Mouse (Mus musculus) heart, adult 2 months (tissue): ENCODE results near the gene Cpsf4l. TPM values are rescaled to one million over a fixed set of nuclear protein-coding genes. Genes with fewer than 3 reads are reported as not detected.

Source experiments
- DNase-seq, 2 experiments: peaks; one replicate each; pipeline ENCODE4 v3.0.0; 2021
- H3K27ac ChIP-seq: fragments of 200-600 bp; 2 replicates; pipeline ENCODE4 v1.8.1; 2022
- H3K27me3 ChIP-seq: fragments of 200-500 bp; 2 replicates; pipeline ENCODE4 v1.6.1; 2012; ENCODE audit warnings: mild to moderate bottlenecking, low read length, inconsistent platforms, mixed read lengths; ENCODE audit not compliant: control insufficient read depth, insufficient read depth
- H3K36me3 ChIP-seq: fragments of 200-500 bp; 2 replicates; pipeline ENCODE4 v1.6.1; 2012; ENCODE audit warnings: low read length, inconsistent platforms; ENCODE audit not compliant: control insufficient read depth, insufficient read depth
- H3K4me1 ChIP-seq: fragments of 200-500 bp; 2 replicates; pipeline ENCODE4 v1.6.1; 2011; ENCODE audit warnings: low read length; ENCODE audit not compliant: control insufficient read depth, insufficient read depth
- H3K4me3 ChIP-seq: fragments of 200-600 bp; 2 replicates; pipeline ENCODE4 v1.8.1; 2022
- H3K79me2 ChIP-seq: fragments of 200-500 bp; replicated peaks from 2 replicates; pipeline ENCODE4 v1.6.1; 2012; ENCODE audit warnings: mild to moderate bottlenecking, inconsistent platforms, low read length, moderate library complexity, mixed read lengths; ENCODE audit not compliant: control insufficient read depth, insufficient read depth
- H3K9ac ChIP-seq: fragments of 200-500 bp; 2 replicates; pipeline ENCODE4 v1.6.1; 2012; ENCODE audit warnings: low read depth, mild to moderate bottlenecking, control low read depth, inconsistent platforms, low read length, mixed read lengths
- CTCF ChIP-seq: fragments of 200-600 bp; IDR thresholded peaks from 2 replicates; pipeline ENCODE4 v1.8.1; 2022; ENCODE audit warnings: antibody characterized with exemption, mild to moderate bottlenecking, moderate library complexity
- EP300 ChIP-seq: fragments of 200-500 bp; IDR thresholded peaks from 2 replicates; pipeline ENCODE4 v1.6.1; 2011; ENCODE audit warnings: low read depth, low read length, control low read depth; ENCODE audit not compliant: insufficient read depth
- POLR2A ChIP-seq: fragments of 200-500 bp; IDR thresholded peaks from 2 replicates; pipeline ENCODE4 v1.6.1; 2011; ENCODE audit warnings: mild to moderate bottlenecking, low read depth, low read length, control low read depth; ENCODE audit not compliant: insufficient read depth
- WGBS: fragments of 180-500 bp; shearing (Covaris S2); methylation state at CpG from one replicate; pipeline ENCODE4 v1.1.7; 2018; 5-methylcytosine and 5-hydroxymethylcytosine counted together
- intact Hi-C: fragments of 180-260 bp; cut with DNase I; formaldehyde crosslinking; loops from one replicate; pipeline ENCODE4 v1.15.1; 2025
- polyA plus RNA-seq: library from polyadenylated mRNA; depleted of rRNA; stranded (reverse); fragments of >200 nt; gene quantifications from 2 replicates; pipeline ENCODE4 v1.2.3, GENCODE M21; 2012
- total RNA-seq, 2 experiments: library from RNA; stranded (reverse); gene quantifications; 2 replicates each; pipeline ENCODE4 v1.2.3; 2021

Gene Cpsf4l
- total and polyA plus RNA-seq, 3 experiments: not detected

GRCm38 (mm10) chr11:113687031-113687430, 22.8 kb downstream of the Cpsf4l start:
- TF ChIP-seq EP300 (no peak), POLR2A (no peak), CTCF (no peak)
- WGBS: 83% methylated on average over 2 of the region's 2 CpGs
- Histone ChIP-seq H3K4me3 (no peak overlapping the region), H3K79me2 (peaks cover 4% of the 10 kb centered on the region; the same call in 1 of the 2 replicates), H3K4me1 (peaks cover 2% of the 10 kb centered on the region; the same call in 1 of the 2 replicates), H3K27ac (no peak overlapping the region), H3K9ac (no peak overlapping the region), H3K36me3 (no peaks in the 10 kb centered on the region), H3K27me3 (no peaks in the 10 kb centered on the region)
- DNase-seq: no peak
- intact Hi-C loops: loop anchor here (10.0 kb wide), 1 partner anchor 978 kb away; the partner anchor contains the start of gene Rpl38

GRCm38 (mm10) chr11:113684707-113685426, 24.9 kb downstream of the Cpsf4l start:
- no peaks in the 10 kb centered on the region for H3K36me3 ChIP-seq
- intact Hi-C loops: loop anchor here (1.0 to 10.0 kb wide), 3 partner anchors 36 to 980 kb away; partner anchors contain the start of genes Cog1 and Rpl38
- H3K27me3 ChIP-seq: no peaks in the 10 kb centered on the region
- H3K79me2 ChIP-seq: peaks cover 4% of the 10 kb centered on the region
- H3K4me1 ChIP-seq: peaks cover 5% of the 10 kb centered on the region; the same call in 1 of the 2 replicates
- peak overlapping the region; percentile 93 for H3K4me3 ChIP-seq
- 38% methylated on average over 25 of the region's 25 CpGs for WGBS
- peak overlapping the region; percentile 81 for H3K9ac ChIP-seq
- H3K27ac ChIP-seq: peak overlapping the region; percentile 95
- TF ChIP-seq CTCF: no peak
- TF ChIP-seq EP300: no peak
- TF ChIP-seq POLR2A: no peak
- no peak for DNase-seq

- under 1% methylated on average over 73 of the region's 73 CpGs for WGBS
- DNase-seq: peak; percentile 97 to 98
- peaks cover 4% of the 10 kb centered on the region for H3K79me2 ChIP-seq
- TF ChIP-seq EP300 (no peak), POLR2A (peak; percentile 64), CTCF (no peak)
- H3K4me1 ChIP-seq: peaks cover 5% of the 10 kb centered on the region; the same call in 1 of the 2 replicates
- intact Hi-C loops: loop anchor here (1.0 to 10.0 kb wide), 3 partner anchors 35 to 981 kb away; partner anchors contain the start of genes Cog1 and Rpl38
- H3K27ac ChIP-seq: peak within 1 kb of the TSS; percentile 95
- no peaks in the 10 kb centered on the region for H3K27me3 ChIP-seq
- H3K9ac ChIP-seq: peak within 1 kb of the TSS; percentile 99
- H3K4me3 ChIP-seq: peak within 1 kb of the TSS; percentile 93
- no peaks in the 10 kb centered on the region for H3K36me3 ChIP-seq
Measured at GRCm38 (mm10) chr11:113683957-113684706, 25.7 kb downstream of the Cpsf4l start, which contains the start of the genes Fam104a and D11Wsu47e. Gene Fam104a (minus strand): TSS chr11:113684155. Gene D11Wsu47e (plus strand): TSS chr11:113684412.

GRCm38 (mm10) chr11:113683627-113683956, 26.2 kb downstream of the Cpsf4l start:
- peak overlapping the region; percentile 93 for H3K4me3 ChIP-seq
- H3K27me3 ChIP-seq: no peaks in the 10 kb centered on the region
- H3K9ac ChIP-seq: peak overlapping the region; percentile 99
- 0% methylated on average over 31 of the region's 38 CpGs for WGBS
- DNase-seq: no peak
- intact Hi-C loops: loop anchor here (10.0 kb wide), 1 partner anchor 981 kb away; the partner anchor contains the start of gene Rpl38
- H3K27ac ChIP-seq: peak overlapping the region; percentile 95
- peaks cover 4% of the 10 kb centered on the region for H3K79me2 ChIP-seq
- TF ChIP-seq POLR2A: no peak
- TF ChIP-seq EP300: no peak
- TF ChIP-seq CTCF: no peak
- no peaks in the 10 kb centered on the region for H3K36me3 ChIP-seq
- peaks cover 5% of the 10 kb centered on the region; the same call in 1 of the 2 replicates for H3K4me1 ChIP-seq

GRCm38 (mm10) chr11:113682897-113683626, 26.8 kb downstream of the Cpsf4l start:
- WGBS: 2% methylated on average over 38 of the region's 38 CpGs
- intact Hi-C loops: loop anchor here (10.0 kb wide), 1 partner anchor 982 kb away; the partner anchor contains the start of gene Rpl38
- H3K27me3 ChIP-seq: no peaks in the 10 kb centered on the region

More at GRCm38 (mm10) chr11:113682897-113683626, 26.8 kb downstream of the Cpsf4l start:
- DNase-seq: peak in 1 of 2 experiments; percentile 44
- no peaks in the 10 kb centered on the region for H3K36me3 ChIP-seq
- peaks cover 6% of the 10 kb centered on the region for H3K79me2 ChIP-seq
- peaks cover 5% of the 10 kb centered on the region; the same call in 1 of the 2 replicates for H3K4me1 ChIP-seq
- TF ChIP-seq POLR2A (no peak), CTCF (no peak), EP300 (no peak)
- peak overlapping the region; percentile 95 for H3K27ac ChIP-seq
- peak overlapping the region; percentile 93 for H3K4me3 ChIP-seq
- H3K9ac ChIP-seq: peak overlapping the region; percentile 99
